Mouse (Mus musculus): ENCODE measurements around the gene Tmem51.

DNA sequence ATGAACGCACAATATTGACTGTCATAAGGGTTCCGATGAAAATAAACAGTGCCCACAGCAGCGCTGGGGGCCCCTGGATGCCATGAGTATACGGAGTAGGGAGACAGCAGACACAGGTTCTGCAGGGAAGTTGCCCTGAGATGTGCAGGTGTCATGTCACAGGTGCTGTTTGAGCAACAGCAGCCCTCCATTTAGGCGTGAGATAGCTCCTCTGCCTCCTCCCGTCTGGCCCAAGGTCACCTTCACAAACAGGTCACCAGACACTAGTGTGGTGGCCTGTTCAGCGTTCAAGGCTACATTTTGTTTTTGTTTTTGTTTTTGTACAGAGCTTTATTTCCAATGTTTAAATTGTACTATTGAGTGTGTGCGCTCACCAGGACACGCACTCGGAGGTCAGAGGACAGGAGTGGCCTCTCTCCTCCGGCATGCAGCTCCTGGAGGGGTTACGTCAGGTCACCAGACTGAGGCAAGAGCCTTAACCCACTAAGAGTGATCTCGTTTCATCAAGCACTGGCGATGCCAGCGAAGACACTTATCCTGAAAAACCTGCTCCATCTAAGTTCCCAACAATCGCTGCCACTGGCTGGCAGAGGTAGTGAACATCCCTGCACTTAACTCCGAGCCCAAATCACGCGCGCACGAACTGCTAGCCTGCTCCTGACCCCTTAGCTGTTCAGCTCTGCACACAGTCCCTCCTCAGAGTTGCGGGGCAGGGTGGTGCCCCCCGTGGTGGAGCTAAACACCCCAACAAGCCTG, 22.4 kb downstream of the Tmem51 start:
- TF ChIP-seq POLR2A (IDR thresholded peaks at IDR 0.05; ENCODE audit: control insufficient read depth, extremely low read depth, insufficient read depth, low read length, poor library complexity): no peak
- TF ChIP-seq CTCF (IDR thresholded peaks at IDR 0.05; ENCODE audit: borderline replicate concordance, control insufficient read depth, extremely low read depth, insufficient read depth, low read length, poor library complexity): no peak

Data from thymus, adult 2 months (tissue).